Mouse (Mus musculus) testis, adult 2 months (tissue): ENCODE data around the gene Ect2.

ENCODE experiments used
- CTCF ChIP-seq: fragments of 200-500 bp; IDR thresholded peaks from 2 replicates; pipeline ENCODE4 v1.5.1; 2012; ENCODE audit warnings: low read depth, mild to moderate bottlenecking, inconsistent platforms, low read length, moderate library complexity; ENCODE audit not compliant: control insufficient read depth, insufficient read depth, insufficient replicate concordance
- POLR2A ChIP-seq: fragments of 200-500 bp; IDR thresholded peaks from 2 replicates; pipeline ENCODE4 v1.6.1; 2012; ENCODE audit warnings: low read depth, mild to moderate bottlenecking, inconsistent platforms, low read length, moderate library complexity; ENCODE audit not compliant: control insufficient read depth

DNA sequence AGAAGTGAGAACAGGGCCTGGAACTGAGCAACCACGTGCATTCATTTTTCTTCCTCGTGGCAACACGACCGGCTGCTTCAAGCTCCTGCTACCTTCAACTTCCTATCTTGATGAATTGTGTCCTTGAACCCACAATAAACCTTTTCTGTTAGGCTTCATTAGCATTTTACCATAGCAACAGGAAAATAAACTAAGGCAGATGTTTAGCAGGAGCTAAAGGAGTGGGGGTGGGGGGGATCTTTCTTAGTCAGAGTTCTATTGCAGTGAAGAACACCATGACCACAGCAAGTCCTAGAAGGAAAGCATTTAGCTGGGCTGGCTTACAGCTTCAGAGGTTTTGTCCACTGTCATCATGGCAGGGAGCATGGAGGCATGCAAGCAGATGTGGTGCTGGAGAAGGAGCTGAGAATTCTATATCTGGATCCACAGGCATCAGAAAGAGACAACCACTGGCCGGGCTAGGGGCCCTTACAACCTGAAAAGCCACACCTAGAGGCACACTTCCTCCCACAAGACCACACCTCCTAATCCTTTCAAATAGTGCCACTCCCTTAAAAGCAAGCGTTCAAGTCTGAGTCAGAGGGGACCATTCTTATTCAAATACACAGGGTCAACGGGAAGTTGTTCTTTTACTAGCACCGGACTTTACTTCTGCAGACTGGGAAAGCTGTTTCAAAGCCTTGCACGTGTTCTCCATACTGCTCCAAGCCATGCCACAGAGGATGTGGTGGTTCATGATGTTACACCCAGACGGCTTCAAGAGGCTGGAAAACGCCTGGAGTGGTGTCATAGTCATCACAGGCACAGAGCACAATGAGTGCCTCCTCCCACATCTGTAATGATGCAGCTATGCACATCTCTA, 90.0 kb downstream of the Ect2 start:
- TF ChIP-seq CTCF (no peak), POLR2A (no peak)
